Mouse (Mus musculus) adrenal gland, adult 2 months (tissue): Measurements from ENCODE around the gene Zbtb16. TPM values are rescaled to one million over a fixed set of nuclear protein-coding genes. Genes with fewer than 3 reads are reported as not detected.

Experiments used
- DNase-seq: peaks from one replicate; pipeline ENCODE4 v3.0.0; 2021
- polyA plus RNA-seq: library from polyadenylated mRNA; depleted of rRNA; stranded (reverse); fragments of >200 nt; gene quantifications from 2 replicates; pipeline ENCODE4 v1.2.3, GENCODE M21; 2012
- total RNA-seq, 2 experiments: library from RNA; stranded (reverse); gene quantifications; 2 replicates each; pipeline ENCODE4 v1.2.3; 2021

Gene Zbtb16
- total and polyA plus RNA-seq, 3 experiments: 17.7 to 73.3 (median 25.6) TPM

- no peak for DNase-seq
Measured at GRCm38 (mm10) chr9:48744451-48744850, 91.6 kb downstream of the Zbtb16 start.

GRCm38 (mm10) chr9:48743338-48744285 is 92.4 kb downstream of the Zbtb16 start:
- no peak for DNase-seq

GRCm38 (mm10) chr9:48742150-48742549 is 93.9 kb downstream of the Zbtb16 start:
- no peak for DNase-seq

GRCm38 (mm10) chr9:48741433-48742077 is 94.5 kb downstream of the Zbtb16 start:
- no peak for DNase-seq

GRCm38 (mm10) chr9:48740732-48741255 is 95.2 kb downstream of the Zbtb16 start:
- no peak for DNase-seq

- peak; percentile 94 for DNase-seq
Measured at GRCm38 (mm10) chr9:48740098-48740505, 95.9 kb downstream of the Zbtb16 start.

- no peak for DNase-seq
Measured at GRCm38 (mm10) chr9:48738795-48739476, 97.1 kb downstream of the Zbtb16 start.

GRCm38 (mm10) chr9:48737911-48738310 is 98.1 kb downstream of the Zbtb16 start:
- DNase-seq: no peak

- peak; percentile 90 for DNase-seq
Measured at GRCm38 (mm10) chr9:48737210-48737850, 98.7 kb downstream of the Zbtb16 start.

GRCm38 (mm10) chr9:48736361-48737209 is 99.4 kb downstream of the Zbtb16 start:
- no peak for DNase-seq

- DNase-seq: no peak
Measured at GRCm38 (mm10) chr9:48735466-48736312, 100.3 kb downstream of the Zbtb16 start.

GRCm38 (mm10) chr9:48734725-48735465 is 101.1 kb downstream of the Zbtb16 start:
- DNase-seq: no peak

- DNase-seq: peak; percentile 42
Measured at GRCm38 (mm10) chr9:48733817-48734544, 102.0 kb downstream of the Zbtb16 start.

- DNase-seq: no peak
Measured at GRCm38 (mm10) chr9:48733083-48733482, 102.9 kb downstream of the Zbtb16 start.

GRCm38 (mm10) chr9:48731651-48732536 is 104.1 kb downstream of the Zbtb16 start:
- DNase-seq: no peak

- DNase-seq: no peak
Measured at GRCm38 (mm10) chr9:48730446-48730979, 105.5 kb downstream of the Zbtb16 start.

GRCm38 (mm10) chr9:48729471-48729870 is 106.6 kb downstream of the Zbtb16 start:
- peak; percentile 65 for DNase-seq
